Mouse (Mus musculus): ENCODE data around the gene Btbd9. TPM values are rescaled to one million over a fixed set of nuclear protein-coding genes. Genes with fewer than 3 reads are reported as not detected.

Gene Btbd9
- 9.7 TPM for polyA plus RNA-seq (2014; fragmentation: Illumina TruSeq; extraction: RNeasy Lipid Tissue Mini Kit (QIAGEN cat#74804); ENCODE audit: low read depth, low replicate concordance)

GRCm38 (mm10) chr17:30575941-30576773, at the start of gene Btbd9:
TSS of gene Btbd9 (minus strand) at chr17:30576488.

GRCm38 (mm10) chr17:30624132-30624531, 47.8 kb upstream of the Btbd9 start, which contains the start of gene Dnah8:
TSS of gene Dnah8 (plus strand) at chr17:30624354.

Other genes with a start within 250 kb of the Btbd9 start
- 0.37 TPM for gene Dnah8, start 47.9 kb upstream of the Btbd9 start, polyA plus RNA-seq (2014; fragmentation: Illumina TruSeq; extraction: RNeasy Lipid Tissue Mini Kit (QIAGEN cat#74804); ENCODE audit: low read depth, low replicate concordance)
- gene Glo1, start 50.4 kb upstream of the Btbd9 start, polyA plus RNA-seq (2014; fragmentation: Illumina TruSeq; extraction: RNeasy Lipid Tissue Mini Kit (QIAGEN cat#74804); ENCODE audit: low read depth, low replicate concordance), result 153 TPM